Mouse (Mus musculus): Measurements from ENCODE around the gene Galp.

DNA sequence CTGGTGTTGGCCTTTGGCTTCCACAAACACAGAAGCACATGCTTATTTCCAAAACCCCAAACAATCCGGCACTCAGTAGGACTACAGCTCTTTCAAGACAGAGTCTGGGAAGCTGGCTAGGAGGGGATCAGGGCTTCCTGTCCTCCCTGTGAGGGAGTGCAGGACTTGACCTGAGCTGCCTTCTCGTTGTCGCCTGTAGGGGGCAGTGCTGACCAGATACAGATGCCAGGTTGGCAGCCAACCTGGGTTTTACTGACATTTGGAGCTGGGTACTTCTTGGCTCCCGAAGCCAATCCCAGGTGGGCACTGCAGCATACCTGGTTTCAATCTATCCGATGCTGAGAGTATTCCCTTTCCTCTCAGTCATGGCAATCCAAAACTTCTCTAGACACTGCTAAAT is 16.3 kb downstream of the Galp start:
- TF ChIP-seq CTCF (IDR thresholded peaks at IDR 0.05; ENCODE audit: low read depth, low read length): peak; percentile 97
- TF ChIP-seq POLR2A (IDR thresholded peaks at IDR 0.05; ENCODE audit: extremely low read depth, insufficient read depth, low read length): no peak
